Mouse (Mus musculus) CD4-positive, CD25-positive, alpha-beta regulatory T cell, adult 9 weeks (primary cell): ENCODE data around the gene Lcn4. TPM values are rescaled to one million over a fixed set of nuclear protein-coding genes. Genes with fewer than 3 reads are reported as not detected.

Source experiments
- polyA plus RNA-seq: library from polyadenylated mRNA; unstranded; fragments of 100-300 nt; shearing (Covaris generic); gene quantifications from one replicate; pipeline ENCODE4 v1.2.1, GENCODE M21; 2017

The Lcn4 gene
- 1.3 TPM for polyA plus RNA-seq

GRCm38 (mm10) chr2:26671182-26671581, at the start of gene Lcn4:
TSS of gene Lcn4 (minus strand) at chr2:26671282.

GRCm38 (mm10) chr2:26627921-26628739, 43.0 kb downstream of the Lcn4 start, which contains the start of gene Fam69b:
TSS of gene Fam69b (plus strand) at chr2:26628457.

Other genes with a start within 250 kb of the Lcn4 start
- 68.9 TPM for gene Sec16a, start 226.1 kb downstream of the Lcn4 start, polyA plus RNA-seq
- gene Notch1, start 154.6 kb downstream of the Lcn4 start, polyA plus RNA-seq = 13.1 TPM
- not detected for gene Egfl7, start 91.3 kb downstream of the Lcn4 start, polyA plus RNA-seq
- not detected for gene Gm20532, start 84.6 kb downstream of the Lcn4 start, polyA plus RNA-seq
- 5.9 TPM for gene Agpat2, start 66.9 kb downstream of the Lcn4 start, polyA plus RNA-seq
- gene Fam69b, start 42.8 kb downstream of the Lcn4 start, polyA plus RNA-seq = 1.2 TPM
- not detected for gene Abo, start 193.7 kb upstream of the Lcn4 start, polyA plus RNA-seq
- gene Surf6, start 231.6 kb upstream of the Lcn4 start, polyA plus RNA-seq = 51.6 TPM
- 39.5 TPM for gene Med22, start 239.4 kb upstream of the Lcn4 start, polyA plus RNA-seq
- gene Rpl7a, start 239.5 kb upstream of the Lcn4 start, polyA plus RNA-seq = 363 TPM
- gene Surf2, start 245.1 kb upstream of the Lcn4 start, polyA plus RNA-seq = 83.9 TPM
- 120 TPM for gene Surf1, start 245.2 kb upstream of the Lcn4 start, polyA plus RNA-seq